Mouse (Mus musculus): Measurements from ENCODE around the gene Olfr694. TPM values are rescaled to one million over a fixed set of nuclear protein-coding genes. Genes with fewer than 3 reads are reported as not detected.
"Not testable (repeated sequence)": the region's sequence is repeated elsewhere in the genome, so short reads cannot be mapped to it uniquely, and the experiment has no call there.

The Olfr694 gene
- not detected in 2 replicates for polyA plus RNA-seq (2011; ENCODE audit: insufficient read depth, insufficient read length, low read depth, missing spikeins)

DNA sequence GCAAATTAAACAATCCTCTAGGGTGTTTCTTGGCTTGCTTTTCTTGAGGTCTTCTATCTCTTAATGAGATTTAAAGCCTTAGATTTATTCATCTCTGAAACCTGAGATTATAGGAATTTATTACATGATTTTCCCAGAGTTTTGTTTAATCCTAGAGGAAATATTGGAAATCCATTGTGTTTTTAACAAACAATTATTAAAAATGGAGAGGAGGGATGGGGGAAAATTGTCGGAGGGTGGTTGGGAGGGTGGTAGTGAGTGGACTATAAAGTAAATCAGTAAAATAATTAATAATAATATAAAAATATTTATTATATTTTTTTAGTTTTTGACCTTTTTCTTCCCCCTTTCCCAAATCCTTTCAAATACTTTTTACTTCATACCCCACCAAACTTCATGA is at the start of gene Olfr694:
Gene Olfr694 (minus strand): TSS at position 101 of the 400 bp plus-strand sequence.
- H3K4me3 ChIP-seq (ENCODE audit: low read depth, low read length) = no peak within 1 kb of the TSS
- H3K9me3 ChIP-seq (replicated peaks; ENCODE audit: control insufficient read depth, insufficient read depth, low read length, poor library complexity, severe bottlenecking) = no peaks in the 10 kb centered on the region
- H3K4me1 ChIP-seq (ENCODE audit: control insufficient read depth, insufficient read depth, low read length) = no peaks in the 10 kb centered on the region
- TF ChIP-seq POLR2A (IDR thresholded peaks at IDR 0.05; ENCODE audit: insufficient read depth, low read length) = no peak
- no peak for TF ChIP-seq CTCF (IDR thresholded peaks at IDR 0.05; ENCODE audit: low read depth, low read length)
- TF ChIP-seq EP300 (IDR thresholded peaks at IDR 0.05; ENCODE audit: insufficient read depth, low read depth, low read length) = no peak
- H3K36me3 ChIP-seq (ENCODE audit: control insufficient read depth, insufficient read depth, low read length, poor library complexity, severe bottlenecking) = no peaks in the 10 kb centered on the region
- H3K27ac ChIP-seq (ENCODE audit: insufficient read depth, low read length) = no peak within 1 kb of the TSS
- H3K9ac ChIP-seq (ENCODE audit: low read depth, poor library complexity, severe bottlenecking) = no peak within 1 kb of the TSS
- H3K27me3 ChIP-seq (ENCODE audit: control insufficient read depth, insufficient read depth, low read length, poor library complexity, severe bottlenecking) = no peaks in the 10 kb centered on the region

DNA sequence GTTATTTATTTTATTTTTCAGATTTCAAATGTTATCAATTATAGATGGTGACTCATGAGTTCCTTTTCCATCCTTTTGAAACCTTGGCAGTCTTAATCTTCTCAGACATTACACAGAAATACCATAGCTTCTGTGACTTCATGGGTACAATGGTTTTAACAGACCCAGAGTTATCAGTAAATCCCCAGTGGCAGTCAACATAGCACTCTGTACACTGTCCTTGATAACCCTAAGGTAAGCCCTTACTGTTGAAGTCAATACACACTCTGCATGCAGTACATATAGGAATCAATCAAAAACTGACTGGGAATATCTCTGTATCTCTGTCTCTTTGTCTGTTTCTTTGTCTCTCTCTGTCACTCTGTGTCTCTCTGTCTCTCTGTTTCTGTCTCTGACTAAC is 45.4 kb upstream of the Olfr694 start:
- no peak for TF ChIP-seq CTCF (IDR thresholded peaks at IDR 0.05; ENCODE audit: low read depth, low read length)
- no peak overlapping the region for H3K4me3 ChIP-seq (ENCODE audit: low read depth, low read length)
- no peak overlapping the region for H3K9ac ChIP-seq (ENCODE audit: low read depth, poor library complexity, severe bottlenecking)
- no peaks in the 10 kb centered on the region for H3K4me1 ChIP-seq (ENCODE audit: control insufficient read depth, insufficient read depth, low read length)
- no peaks in the 10 kb centered on the region for H3K9me3 ChIP-seq (replicated peaks; ENCODE audit: control insufficient read depth, insufficient read depth, low read length, poor library complexity, severe bottlenecking)
- no peak overlapping the region for H3K27ac ChIP-seq (ENCODE audit: insufficient read depth, low read length)
- no peaks in the 10 kb centered on the region for H3K36me3 ChIP-seq (ENCODE audit: control insufficient read depth, insufficient read depth, low read length, poor library complexity, severe bottlenecking)
- no peaks in the 10 kb centered on the region for H3K27me3 ChIP-seq (ENCODE audit: control insufficient read depth, insufficient read depth, low read length, poor library complexity, severe bottlenecking)

DNA sequence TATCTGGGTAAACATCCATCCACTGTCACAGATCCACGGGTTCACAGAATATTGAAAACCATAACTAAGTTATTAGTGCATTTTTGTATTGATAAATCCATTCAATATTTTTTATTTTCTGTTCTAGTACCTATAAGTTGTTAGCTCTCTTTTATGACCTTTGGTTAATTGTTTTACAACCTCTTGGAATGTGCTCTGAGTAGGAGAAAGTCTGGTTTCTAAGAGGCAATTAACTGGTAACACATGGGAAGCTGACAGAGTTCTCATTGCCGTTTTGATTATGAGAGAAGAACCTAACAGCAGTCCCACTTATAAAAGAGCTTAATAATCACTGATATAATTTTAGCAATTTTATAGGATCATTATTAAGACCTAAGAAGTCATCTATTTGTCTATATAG is 42.1 kb upstream of the Olfr694 start:
- TF ChIP-seq EP300 (IDR thresholded peaks at IDR 0.05; ENCODE audit: insufficient read depth, low read depth, low read length) (no peak), CTCF (IDR thresholded peaks at IDR 0.05; ENCODE audit: low read depth, low read length) (no peak), POLR2A (IDR thresholded peaks at IDR 0.05; ENCODE audit: insufficient read depth, low read length) (no peak)
- Histone ChIP-seq H3K4me1 (ENCODE audit: control insufficient read depth, insufficient read depth, low read length) (no peaks in the 10 kb centered on the region), H3K36me3 (ENCODE audit: control insufficient read depth, insufficient read depth, low read length, poor library complexity, severe bottlenecking) (no peaks in the 10 kb centered on the region), H3K9me3 (replicated peaks; ENCODE audit: control insufficient read depth, insufficient read depth, low read length, poor library complexity, severe bottlenecking) (no peaks in the 10 kb centered on the region), H3K4me3 (ENCODE audit: low read depth, low read length) (no peak overlapping the region), H3K9ac (ENCODE audit: low read depth, poor library complexity, severe bottlenecking) (no peak overlapping the region), H3K27me3 (ENCODE audit: control insufficient read depth, insufficient read depth, low read length, poor library complexity, severe bottlenecking) (no peaks in the 10 kb centered on the region), H3K27ac (ENCODE audit: insufficient read depth, low read length) (no peak overlapping the region)

DNA sequence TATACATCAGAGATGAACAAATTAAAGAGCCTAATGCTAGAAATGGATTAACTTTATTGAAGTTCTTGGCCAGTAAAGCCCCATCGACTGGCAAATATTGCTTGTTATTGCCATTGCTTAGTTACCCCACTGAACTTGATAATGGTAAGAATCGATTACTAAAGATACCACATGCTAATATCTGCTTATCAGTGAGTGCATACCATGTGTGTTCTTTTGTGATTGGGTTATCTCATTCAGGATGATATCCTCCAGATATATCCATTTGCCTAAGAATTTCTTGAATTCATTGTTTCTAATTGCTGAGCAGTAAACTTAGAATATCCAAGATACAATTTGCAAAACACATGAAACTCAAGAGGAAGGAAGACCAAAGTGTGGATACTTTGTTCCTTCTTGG is 34.0 kb upstream of the Olfr694 start:
- not testable (repeated sequence) for H3K9ac ChIP-seq (ENCODE audit: low read depth, poor library complexity, severe bottlenecking); H3K9me3 ChIP-seq (replicated peaks; ENCODE audit: control insufficient read depth, insufficient read depth, low read length, poor library complexity, severe bottlenecking); H3K27me3 ChIP-seq (ENCODE audit: control insufficient read depth, insufficient read depth, low read length, poor library complexity, severe bottlenecking); H3K27ac ChIP-seq (ENCODE audit: insufficient read depth, low read length); H3K4me1 ChIP-seq (ENCODE audit: control insufficient read depth, insufficient read depth, low read length); H3K4me3 ChIP-seq (ENCODE audit: low read depth, low read length); H3K36me3 ChIP-seq (ENCODE audit: control insufficient read depth, insufficient read depth, low read length, poor library complexity, severe bottlenecking)

DNA sequence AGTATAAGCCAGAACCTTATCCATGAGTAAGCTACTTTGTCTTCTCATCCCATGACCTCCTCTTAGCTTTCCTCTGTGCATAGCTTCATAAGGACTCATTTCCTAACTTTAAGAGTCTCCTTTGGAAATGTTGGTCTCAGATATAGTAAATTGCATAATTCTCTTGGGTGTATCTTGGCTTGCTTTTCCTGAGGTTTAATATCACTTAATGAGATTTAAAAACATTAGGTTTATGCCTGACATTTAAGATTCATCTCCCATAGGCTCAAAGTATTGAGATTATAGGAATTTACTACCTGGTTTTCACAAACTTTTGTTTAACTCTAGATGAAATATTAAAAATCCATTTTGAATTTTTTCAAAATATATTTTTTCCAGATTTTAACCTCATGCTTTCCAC is 24.7 kb upstream of the Olfr694 start, which contains the start of gene Olfr695:
Gene Olfr695 (minus strand): TSS at position 101 of the 400 bp plus-strand sequence.
- no peak within 1 kb of the TSS for H3K27ac ChIP-seq (ENCODE audit: insufficient read depth, low read length)
- no peaks in the 10 kb centered on the region for H3K36me3 ChIP-seq (ENCODE audit: control insufficient read depth, insufficient read depth, low read length, poor library complexity, severe bottlenecking)
- no peak for TF ChIP-seq CTCF (IDR thresholded peaks at IDR 0.05; ENCODE audit: low read depth, low read length)
- no peak for TF ChIP-seq EP300 (IDR thresholded peaks at IDR 0.05; ENCODE audit: insufficient read depth, low read depth, low read length)
- TF ChIP-seq POLR2A (IDR thresholded peaks at IDR 0.05; ENCODE audit: insufficient read depth, low read length) = no peak
- no peak within 1 kb of the TSS for H3K9ac ChIP-seq (ENCODE audit: low read depth, poor library complexity, severe bottlenecking)
- H3K9me3 ChIP-seq (replicated peaks; ENCODE audit: control insufficient read depth, insufficient read depth, low read length, poor library complexity, severe bottlenecking) = no peaks in the 10 kb centered on the region; the same call in 1 of the 2 replicates
- H3K27me3 ChIP-seq (ENCODE audit: control insufficient read depth, insufficient read depth, low read length, poor library complexity, severe bottlenecking) = no peaks in the 10 kb centered on the region
- H3K4me1 ChIP-seq (ENCODE audit: control insufficient read depth, insufficient read depth, low read length) = no peaks in the 10 kb centered on the region
- H3K4me3 ChIP-seq (ENCODE audit: low read depth, low read length) = no peak within 1 kb of the TSS

DNA sequence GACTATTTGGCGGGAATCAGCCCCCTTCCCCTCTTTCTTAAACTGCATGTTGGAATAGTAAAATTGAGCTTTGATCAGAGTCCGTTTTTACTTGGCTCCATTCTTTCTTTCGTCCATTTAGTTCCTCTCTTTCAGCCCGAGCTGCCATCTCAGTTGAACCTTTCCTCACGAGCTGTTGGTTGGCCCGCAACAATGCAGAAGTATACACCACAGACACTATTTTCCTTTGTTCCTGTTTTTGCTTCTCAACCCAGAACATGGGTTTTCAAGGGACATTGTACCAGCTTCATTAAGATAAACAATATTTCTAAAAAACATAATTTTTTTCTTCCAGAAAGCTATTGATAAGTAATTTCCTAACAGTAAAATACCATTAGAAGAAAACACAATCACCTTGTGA is 19.8 kb upstream of the Olfr694 start:
- no peak for TF ChIP-seq CTCF (IDR thresholded peaks at IDR 0.05; ENCODE audit: low read depth, low read length)
- no peak for TF ChIP-seq EP300 (IDR thresholded peaks at IDR 0.05; ENCODE audit: insufficient read depth, low read depth, low read length)
- no peak for TF ChIP-seq POLR2A (IDR thresholded peaks at IDR 0.05; ENCODE audit: insufficient read depth, low read length)
- H3K27me3 ChIP-seq (ENCODE audit: control insufficient read depth, insufficient read depth, low read length, poor library complexity, severe bottlenecking) = no peaks in the 10 kb centered on the region

DNA sequence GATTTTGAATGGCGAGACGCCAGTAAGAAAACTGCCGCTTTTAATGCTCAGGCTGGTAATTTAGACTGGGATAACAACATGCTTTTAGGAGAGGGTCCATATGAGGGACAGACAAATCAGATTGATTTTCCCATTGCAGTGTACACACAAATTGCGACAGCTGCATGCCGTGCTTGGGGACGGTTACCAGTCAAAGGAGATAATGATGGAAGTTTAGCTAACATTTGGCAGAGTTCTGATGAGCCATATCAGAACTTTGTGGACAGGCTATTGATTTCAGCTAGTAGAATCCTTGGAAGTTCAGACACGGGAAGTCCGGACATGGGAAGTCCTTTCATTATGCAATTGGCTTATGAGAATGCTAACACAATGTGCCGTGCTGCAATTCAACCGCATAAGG is 16.1 kb upstream of the Olfr694 start:
- not testable (repeated sequence) for H3K27ac ChIP-seq (ENCODE audit: insufficient read depth, low read length); H3K4me1 ChIP-seq (ENCODE audit: control insufficient read depth, insufficient read depth, low read length); H3K9ac ChIP-seq (ENCODE audit: low read depth, poor library complexity, severe bottlenecking); H3K9me3 ChIP-seq (replicated peaks; ENCODE audit: control insufficient read depth, insufficient read depth, low read length, poor library complexity, severe bottlenecking); H3K36me3 ChIP-seq (ENCODE audit: control insufficient read depth, insufficient read depth, low read length, poor library complexity, severe bottlenecking); H3K27me3 ChIP-seq (ENCODE audit: control insufficient read depth, insufficient read depth, low read length, poor library complexity, severe bottlenecking); H3K4me3 ChIP-seq (ENCODE audit: low read depth, low read length)

More for the DNA sequence above, 19.8 kb upstream of the Olfr694 start:
- no peaks in the 10 kb centered on the region for H3K4me1 ChIP-seq (ENCODE audit: control insufficient read depth, insufficient read depth, low read length)
- H3K36me3 ChIP-seq (ENCODE audit: control insufficient read depth, insufficient read depth, low read length, poor library complexity, severe bottlenecking) = no peaks in the 10 kb centered on the region
- no peak overlapping the region for H3K4me3 ChIP-seq (ENCODE audit: low read depth, low read length)
- H3K27ac ChIP-seq (ENCODE audit: insufficient read depth, low read length) = no peak overlapping the region
- H3K9me3 ChIP-seq (replicated peaks; ENCODE audit: control insufficient read depth, insufficient read depth, low read length, poor library complexity, severe bottlenecking) = no peaks in the 10 kb centered on the region
- H3K9ac ChIP-seq (ENCODE audit: low read depth, poor library complexity, severe bottlenecking) = no peak overlapping the region

Measured in ES-Bruce4 (cell line).